Mouse (Mus musculus): Measurements from ENCODE around the gene Stra6.

GRCm38 (mm10) chr9:58201091-58201842 is 137.7 kb downstream of the Stra6 start:
- no peak for TF ChIP-seq ZNF384 (IDR thresholded peaks at IDR 0.05; ENCODE audit: low read depth, low read length)
- no peak for TF ChIP-seq MAFK (IDR thresholded peaks at IDR 0.05; ENCODE audit: insufficient read depth, low read depth, low read length)
- no peak for TF ChIP-seq CHD2 (IDR thresholded peaks at IDR 0.05; ENCODE audit: low read depth, low read length)

Data from ES-E14 (cell line).